Mouse (Mus musculus): ENCODE results near the gene Pex14.

- TF ChIP-seq CTCF (IDR thresholded peaks at IDR 0.05; ENCODE audit: low read depth) = no peak
- TF ChIP-seq EP300 (optimal IDR thresholded peaks at IDR 0.05) = no peak
Observed at GRCm38 (mm10) chr4:148943099-148943498, 156.6 kb downstream of the Pex14 start.

Data from stomach, postnatal 0 days (tissue).